Mouse (Mus musculus) heart, embryonic 12.5 days (tissue): ENCODE results near the gene Acvr1b. TPM values are rescaled to one million over a fixed set of nuclear protein-coding genes. Genes with fewer than 3 reads are reported as not detected.

Experiments
- microRNA-seq: library from miRNA; unstranded; fragments of <30 nt; microRNA quantifications from one replicate; pipeline ENCODE4, GENCODE M21; 2017
- polyA plus RNA-seq: library from polyadenylated mRNA; unstranded; fragments of >200 nt; fragmentation: Nextera tagmentation; extraction: Ambion mirVana; gene quantifications from 2 replicates; pipeline ENCODE4 v1.2.1, GENCODE M21; 2016

Acvr1b gene
- polyA plus RNA-seq, 1 experiment from 2014 or later: 6.8 TPM

Small RNAs within 50 kb of the gene (microRNA-seq; reads per million reads assigned to microRNA genes)
- not detected for gene Mir6962

Other genes with a start within 250 kb of the Acvr1b start
- gene Gm47841, start 126.7 kb upstream of the Acvr1b start, polyA plus RNA-seq: not detected in 2 replicates
- gene Fignl2, start 95.5 kb upstream of the Acvr1b start, polyA plus RNA-seq: 0.10 and 0.15 TPM in 2 replicates
- gene Ankrd33, start 58.3 kb upstream of the Acvr1b start, polyA plus RNA-seq: not detected in 2 replicates
- 3.1 and 3.6 TPM in 2 replicates for gene Acvrl1, start 45.5 kb upstream of the Acvr1b start, polyA plus RNA-seq
- 6.6 and 7.3 TPM in 2 replicates for gene Grasp, start 50.1 kb downstream of the Acvr1b start, polyA plus RNA-seq
- 14.4 and 17.4 TPM in 2 replicates for gene Nr4a1, start 80.2 kb downstream of the Acvr1b start, polyA plus RNA-seq
- 46.6 and 49.7 TPM in 2 replicates for gene Atg101, start 110.2 kb downstream of the Acvr1b start, polyA plus RNA-seq
- gene 6030408B16Rik, start 119.1 kb downstream of the Acvr1b start, polyA plus RNA-seq: 0.73 and 0.83 TPM in 2 replicates
- 7.0 and 7.5 TPM in 2 replicates for gene Krt80, start 196.1 kb downstream of the Acvr1b start, polyA plus RNA-seq
- 25.1 TPM in 2 replicates for gene Krt7, start 237.0 kb downstream of the Acvr1b start, polyA plus RNA-seq